24 mouse cellular contexts compared by ENCODE assay signal in genomic region chr2:139281056-139281455, GRCm38 (mm10).
A peak's percentile ranks its signal among the peaks of the same experiment; 100 is the strongest.
DNase-seq lines count a peak whose midpoint lies in the region; ATAC-seq and TF ChIP-seq lines count a peak whose summit lies in the region.
"Had no signal": no experiment of that assay in that cellular context is flagged by ENCODE, and none has a peak within 500 bp of the region (broad histone marks: within the 10 kb centered on the region; RNA-seq: fewer than 3 reads in every experiment).

No protein-coding gene starts in this region.

- no peak overlapping the region for H3K27ac ChIP-seq in embryonic facial prominence, embryonic 14.5 days (replicated peaks; ENCODE audit: low read depth, low read length)
- no peak overlapping the region for H3K27ac ChIP-seq in embryonic facial prominence, embryonic 10.5 days (replicated peaks)
- H3K27ac ChIP-seq in forebrain, postnatal 0 days (ENCODE audit: low read depth, low read length) = no peak overlapping the region
- no peak overlapping the region for H3K27ac ChIP-seq in forebrain, embryonic 12.5 days
- no peak overlapping the region for H3K27ac ChIP-seq in midbrain, embryonic 14.5 days (replicated peaks; ENCODE audit: low read depth, low read length)
- no peak overlapping the region for H3K27ac ChIP-seq in midbrain, embryonic 11.5 days (ENCODE audit: low read depth, low read length)
- H3K27ac ChIP-seq: embryonic facial prominence, embryonic 13.5 days; forebrain, embryonic 10.5 days; gastrocnemius, adult 2 months; hindbrain, embryonic 13.5 days had no signal

- DNase-seq in embryonic facial prominence, embryonic 14.5 days (ENCODE audit: low spot score) = peak; percentile 6
- DNase-seq in embryonic facial prominence, embryonic 10.5 days (ENCODE audit: low spot score) = no peak
- DNase-seq in forebrain, postnatal 0 days = peak; percentile 21
- peak; percentile 63 for DNase-seq in midbrain, embryonic 14.5 days
- DNase-seq in midbrain, embryonic 11.5 days (ENCODE audit: low spot score, missing footprints) = no peak
- DNase-seq in brain, adult 2 months (ENCODE audit: low read depth, low spot score) = peak; percentile 33
- DNase-seq in frontal cortex, postnatal 10 days (ENCODE audit: low spot score in 2 of 2) = no peak
- DNase-seq: adrenal gland, adult 8-10 months; adrenal gland, postnatal 25 days; cerebellum, adult 11 months; cerebellum, adult 2 months; cerebellum, adult 9-11 months; gastrocnemius, adult 2 months; gastrocnemius, postnatal 14 days; heart, adult 11 months had no signal

- no peaks in the 10 kb centered on the region for H3K36me3 ChIP-seq in embryonic facial prominence, embryonic 14.5 days (ENCODE audit: control insufficient read depth, insufficient read depth, low read length)
- H3K36me3 ChIP-seq in embryonic facial prominence, embryonic 10.5 days (replicated peaks) = no peaks in the 10 kb centered on the region
- H3K36me3 ChIP-seq in forebrain, postnatal 0 days (ENCODE audit: insufficient read depth) = no peaks in the 10 kb centered on the region
- H3K36me3 ChIP-seq in forebrain, embryonic 12.5 days (replicated peaks) = no peaks in the 10 kb centered on the region
- no peaks in the 10 kb centered on the region for H3K36me3 ChIP-seq in midbrain, embryonic 14.5 days (ENCODE audit: control insufficient read depth, insufficient read depth, low read length)
- H3K36me3 ChIP-seq in midbrain, embryonic 11.5 days (ENCODE audit: control insufficient read depth, insufficient read depth, low read length) = no peaks in the 10 kb centered on the region
- H3K36me3 ChIP-seq: embryonic facial prominence, embryonic 13.5 days; forebrain, embryonic 10.5 days; hindbrain, embryonic 13.5 days had no signal

- H3K9ac ChIP-seq in embryonic facial prominence, embryonic 14.5 days (ENCODE audit: low read depth, low read length) = no peak overlapping the region
- H3K9ac ChIP-seq in forebrain, postnatal 0 days = no peak overlapping the region
- no peak overlapping the region for H3K9ac ChIP-seq in forebrain, embryonic 12.5 days
- H3K9ac ChIP-seq in midbrain, embryonic 14.5 days (replicated peaks; ENCODE audit: low read length) = no peak overlapping the region
- H3K9ac ChIP-seq in midbrain, embryonic 11.5 days (ENCODE audit: low read length) = no peak overlapping the region
- H3K9ac ChIP-seq: embryonic facial prominence, embryonic 13.5 days; hindbrain, embryonic 13.5 days had no signal

- ATAC-seq in embryonic facial prominence, embryonic 14.5 days (ENCODE audit: low read depth) = no peak
- peak; percentile 27; the same call in 1 of the 2 replicates for ATAC-seq in forebrain, postnatal 0 days
- no peak for ATAC-seq in forebrain, embryonic 12.5 days (ENCODE audit: low FRiP score)
- no peak for ATAC-seq in midbrain, embryonic 14.5 days (ENCODE audit: low FRiP score, low TSS enrichment)
- ATAC-seq in midbrain, embryonic 11.5 days (ENCODE audit: low FRiP score) = no peak
- ATAC-seq: activated CD4-positive, CD25-positive, alpha-beta regulatory T cell, adult 4 months; hindbrain, embryonic 16.5 days; inflammation-experienced regulatory T-cells, adult 6 months; intestine, embryonic 16.5 days had no signal

- H3K4me1 ChIP-seq in embryonic facial prominence, embryonic 14.5 days (ENCODE audit: control insufficient read depth, insufficient read depth, low read length) = no peaks in the 10 kb centered on the region
- H3K4me1 ChIP-seq in embryonic facial prominence, embryonic 10.5 days = no peaks in the 10 kb centered on the region
- no peaks in the 10 kb centered on the region for H3K4me1 ChIP-seq in forebrain, postnatal 0 days (ENCODE audit: insufficient read depth)
- no peaks in the 10 kb centered on the region for H3K4me1 ChIP-seq in forebrain, embryonic 12.5 days
- no peaks in the 10 kb centered on the region for H3K4me1 ChIP-seq in midbrain, embryonic 14.5 days (ENCODE audit: control insufficient read depth, insufficient read depth, low read length)
- no peaks in the 10 kb centered on the region for H3K4me1 ChIP-seq in midbrain, embryonic 11.5 days (ENCODE audit: control insufficient read depth, insufficient read depth, low read length)
- H3K4me1 ChIP-seq: embryonic facial prominence, embryonic 13.5 days; forebrain, embryonic 10.5 days had no signal

- H3K4me3 ChIP-seq in embryonic facial prominence, embryonic 14.5 days (ENCODE audit: low read depth, low read length) = no peak overlapping the region
- no peak overlapping the region for H3K4me3 ChIP-seq in embryonic facial prominence, embryonic 10.5 days
- no peak overlapping the region for H3K4me3 ChIP-seq in forebrain, postnatal 0 days (ENCODE audit: low read depth, low read length)
- no peak overlapping the region for H3K4me3 ChIP-seq in forebrain, embryonic 12.5 days (replicated peaks)
- no peak overlapping the region for H3K4me3 ChIP-seq in midbrain, embryonic 14.5 days (replicated peaks; ENCODE audit: low read depth, low read length)
- H3K4me3 ChIP-seq in midbrain, embryonic 11.5 days (ENCODE audit: low read depth, low read length) = no peak overlapping the region
- H3K4me3 ChIP-seq: embryonic facial prominence, embryonic 13.5 days; forebrain, embryonic 10.5 days; gastrocnemius, adult 2 months; hindbrain, embryonic 13.5 days had no signal

- TF ChIP-seq CTCF in forebrain, postnatal 0 days (IDR thresholded peaks at IDR 0.05; ENCODE audit: low read depth) = no peak

- H3K27me3 ChIP-seq in embryonic facial prominence, embryonic 14.5 days (replicated peaks; ENCODE audit: control insufficient read depth, insufficient read depth, low read length) = no peaks in the 10 kb centered on the region
- no peaks in the 10 kb centered on the region for H3K27me3 ChIP-seq in embryonic facial prominence, embryonic 10.5 days (replicated peaks; ENCODE audit: low read depth, poor library complexity, severe bottlenecking)
- no peaks in the 10 kb centered on the region for H3K27me3 ChIP-seq in forebrain, postnatal 0 days (ENCODE audit: insufficient read depth, low read length)
- H3K27me3 ChIP-seq in forebrain, embryonic 12.5 days = no peaks in the 10 kb centered on the region
- H3K27me3 ChIP-seq in midbrain, embryonic 14.5 days (ENCODE audit: control insufficient read depth, insufficient read depth, low read length) = no peaks in the 10 kb centered on the region
- H3K27me3 ChIP-seq in midbrain, embryonic 11.5 days (ENCODE audit: control insufficient read depth, insufficient read depth, low read length) = no peaks in the 10 kb centered on the region
- H3K27me3 ChIP-seq: embryonic facial prominence, embryonic 13.5 days; hindbrain, embryonic 13.5 days had no signal

- no peak overlapping the region for H3K4me2 ChIP-seq in embryonic facial prominence, embryonic 14.5 days (ENCODE audit: low read depth, low read length)
- no peak overlapping the region for H3K4me2 ChIP-seq in forebrain, postnatal 0 days (ENCODE audit: low read depth)
- H3K4me2 ChIP-seq in forebrain, embryonic 12.5 days = no peak overlapping the region
- no peak overlapping the region for H3K4me2 ChIP-seq in midbrain, embryonic 14.5 days (ENCODE audit: low read length)
- H3K4me2 ChIP-seq in midbrain, embryonic 11.5 days = no peak overlapping the region
- H3K4me2 ChIP-seq: embryonic facial prominence, embryonic 13.5 days; heart, embryonic 11.5 days; hindbrain, embryonic 13.5 days had no signal

- H3K9me3 ChIP-seq in embryonic facial prominence, embryonic 14.5 days (ENCODE audit: control insufficient read depth, low read length) = no peaks in the 10 kb centered on the region
- no peaks in the 10 kb centered on the region for H3K9me3 ChIP-seq in embryonic facial prominence, embryonic 10.5 days
- H3K9me3 ChIP-seq in forebrain, postnatal 0 days (ENCODE audit: low read length) = no peaks in the 10 kb centered on the region
- H3K9me3 ChIP-seq in forebrain, embryonic 12.5 days = no peaks in the 10 kb centered on the region
- no peaks in the 10 kb centered on the region for H3K9me3 ChIP-seq in midbrain, embryonic 14.5 days (ENCODE audit: control insufficient read depth, low read length)
- H3K9me3 ChIP-seq in midbrain, embryonic 11.5 days (ENCODE audit: control insufficient read depth, low read length) = no peaks in the 10 kb centered on the region
- H3K9me3 ChIP-seq: embryonic facial prominence, embryonic 13.5 days; forebrain, embryonic 10.5 days; hindbrain, embryonic 13.5 days had no signal

- 69% methylated on average over 3 of the region's 3 CpGs for WGBS in embryonic facial prominence, embryonic 14.5 days
- WGBS in embryonic facial prominence, embryonic 10.5 days = 80% methylated on average over 3 of the region's 3 CpGs
- 41% methylated on average over 3 of the region's 3 CpGs for WGBS in forebrain, postnatal 0 days
- 63% methylated on average over 3 of the region's 3 CpGs for WGBS in forebrain, embryonic 12.5 days
- WGBS in midbrain, embryonic 14.5 days = 44% methylated on average over 3 of the region's 3 CpGs
- WGBS in midbrain, embryonic 11.5 days = 82% methylated on average over 3 of the region's 3 CpGs

Comparison
In these comparisons a context has a peak if more than half of its experiments do, and no peak if none do; other contexts are left out.
1. DNase-seq: peak in embryonic facial prominence, embryonic 14.5 days (single experiment), forebrain, postnatal 0 days (single experiment), midbrain, embryonic 14.5 days (single experiment) and brain, adult 2 months (single experiment); none in embryonic facial prominence, embryonic 10.5 days (single experiment), midbrain, embryonic 11.5 days (single experiment) and frontal cortex, postnatal 10 days (0 of 2).